Mouse (Mus musculus): ENCODE data around the gene Usp39.

- no peak for TF ChIP-seq TCF12 (IDR thresholded peaks at IDR 0.05; ENCODE audit: insufficient read depth, poor library complexity, severe bottlenecking)
- TF ChIP-seq POLR2A (IDR thresholded peaks at IDR 0.05; ENCODE audit: insufficient read length, low read depth) = no peak
- TF ChIP-seq MAX (IDR thresholded peaks at IDR 0.05; ENCODE audit: low read depth) = no peak
- no peak for TF ChIP-seq USF1 (IDR thresholded peaks at IDR 0.05; ENCODE audit: low read depth)
- no peak for TF ChIP-seq SRF (IDR thresholded peaks at IDR 0.05; ENCODE audit: control insufficient read depth, insufficient read length, low read depth)
- TF ChIP-seq REST (IDR thresholded peaks at IDR 0.05; ENCODE audit: insufficient read depth, insufficient read length) = no peak
- TF ChIP-seq POLR2AphosphoS2 (IDR thresholded peaks at IDR 0.05; ENCODE audit: insufficient read length, low read depth) = no peak
- TF ChIP-seq MYOD1 (IDR thresholded peaks at IDR 0.05; ENCODE audit: control insufficient read depth in 1 of 3, insufficient read length in 2 of 3, low read depth in 2 of 3) = no peak
- TF ChIP-seq MYOG (IDR thresholded peaks at IDR 0.05; ENCODE audit: control insufficient read depth in 1 of 3, insufficient read depth in 1 of 3, insufficient read length in 2 of 3, low read depth in 2 of 3) = no peak
Observed at GRCm38 (mm10) chr6:72322936-72323335, 22.0 kb downstream of the Usp39 start.
